Mouse (Mus musculus) cortical plate, adult 2 months (tissue): Measurements from ENCODE around the gene Coro7.

Source experiments
- CTCF ChIP-seq: fragments of 200-500 bp; IDR thresholded peaks from 2 replicates; pipeline ENCODE4 v1.5.1; 2011; ENCODE audit warnings: mild to moderate bottlenecking, control low read depth, low read length; ENCODE audit not compliant: insufficient read depth; ENCODE audit errors: extremely low read depth
- POLR2A ChIP-seq: fragments of 200-500 bp; IDR thresholded peaks from 2 replicates; pipeline ENCODE4 v1.6.1; 2011; ENCODE audit warnings: mild to moderate bottlenecking, low read length, control low read depth; ENCODE audit not compliant: insufficient read depth; ENCODE audit errors: extremely low read depth

GRCm38 (mm10) chr16:4711173-4711572 is 31.6 kb upstream of the Coro7 start:
- TF ChIP-seq CTCF (no peak), POLR2A (no peak)
